ENCODE assay signal across 8 mouse cellular contexts in the genomic region with DNA sequence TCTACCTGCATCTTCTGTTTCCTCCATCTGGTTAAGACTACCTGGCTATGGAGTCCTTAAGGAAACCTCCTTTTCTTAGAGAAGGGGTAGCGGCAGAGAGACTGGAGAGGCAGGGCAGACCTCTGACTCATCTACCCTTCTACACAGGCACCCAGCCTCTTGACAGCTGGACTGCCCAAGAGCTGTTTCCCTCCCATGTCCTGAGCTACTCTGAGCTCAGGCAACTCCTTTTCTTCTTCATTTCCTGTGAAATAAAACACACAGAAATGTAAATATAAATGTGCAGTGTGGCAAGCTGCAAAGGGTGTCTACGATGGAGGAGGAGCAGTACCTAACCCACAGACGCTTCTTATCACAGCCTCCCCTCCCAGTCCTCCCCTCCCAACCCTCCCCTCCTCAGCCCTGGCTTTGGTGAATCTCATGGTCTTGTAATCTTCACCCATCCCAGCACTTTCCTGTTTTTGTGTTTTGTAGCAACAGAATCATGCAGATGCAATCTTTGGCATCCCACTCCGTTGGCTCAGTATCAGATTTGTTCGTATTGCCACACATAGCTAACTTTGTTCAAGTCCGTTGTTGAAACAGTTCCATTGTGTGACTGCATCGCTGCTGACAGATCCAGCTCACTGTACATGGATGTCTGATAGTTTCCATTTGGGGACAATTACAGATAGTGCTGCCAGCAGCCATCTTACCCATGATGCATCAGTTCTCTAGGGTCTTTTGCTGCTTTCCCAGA. TPM values are rescaled to one million over a fixed set of nuclear protein-coding genes. Genes with fewer than 3 reads are reported as not detected.
DNase-seq lines count a peak whose midpoint lies in the region; ATAC-seq and TF ChIP-seq lines count a peak whose summit lies in the region.

No protein-coding gene starts in this region.

- no peak overlapping the region for H3K4me3 ChIP-seq in kidney, embryonic 15.5 days (replicated peaks)
- no peak overlapping the region for H3K4me3 ChIP-seq in kidney, adult 2 months (ENCODE audit: insufficient read depth, low read depth, low read length)

- DNase-seq in kidney, adult 2 months: no peak
- peak; percentile 83 for DNase-seq in brain, embryonic 14.5 days (ENCODE audit: low read depth)
- peak; percentile 99 for DNase-seq in heart, adult 11 months
- DNase-seq in layer of hippocampus, adult 8-10 months (ENCODE audit: low spot score in 2 of 2): peak; percentile 73
- peak; percentile 76 to 86 for DNase-seq in lung, postnatal 4 days
- DNase-seq in spleen, adult 18-20 months: no peak

- TF ChIP-seq POLR2A in kidney, adult 2 months (IDR thresholded peaks at IDR 0.05; ENCODE audit: low read depth, low read length): no peak
- no peak for TF ChIP-seq POLR2A in brain, embryonic 14.5 days (IDR thresholded peaks at IDR 0.05; ENCODE audit: borderline replicate concordance, extremely low read depth, insufficient read depth, insufficient read length, poor library complexity, severe bottlenecking)

- WGBS in kidney, embryonic 15.5 days: 60% methylated on average over 7 of the region's 7 CpGs
- 60% methylated on average over 7 of the region's 7 CpGs for WGBS in kidney, adult 2 months

- peak overlapping the region; percentile 41 for H3K27ac ChIP-seq in kidney, embryonic 15.5 days
- H3K27ac ChIP-seq in kidney, adult 2 months (ENCODE audit: insufficient read depth, low read depth, low read length): no peak overlapping the region

- ATAC-seq in kidney, embryonic 15.5 days (replicated peaks; ENCODE audit: low FRiP score): no peak; the same call in 1 of the 2 replicates
- ATAC-seq in cerebellum, adult (ENCODE audit: insufficient number of reproducible peaks, low FRiP score, low TSS enrichment): no peak

- H3K27me3 ChIP-seq in kidney, embryonic 15.5 days: no peaks in the 10 kb centered on the region
- H3K27me3 ChIP-seq in kidney, adult 2 months (replicated peaks; ENCODE audit: control insufficient read depth, insufficient read depth, low read length): no peaks in the 10 kb centered on the region

- H3K4me2 ChIP-seq in kidney, embryonic 15.5 days: no peak overlapping the region

- peaks cover 27% of the 10 kb centered on the region for H3K36me3 ChIP-seq in kidney, embryonic 15.5 days
- H3K36me3 ChIP-seq in kidney, adult 2 months (ENCODE audit: control insufficient read depth, insufficient read depth, low read length): no peaks in the 10 kb centered on the region

- no peaks in the 10 kb centered on the region; the same call in 1 of the 2 replicates for H3K4me1 ChIP-seq in kidney, embryonic 15.5 days
- H3K4me1 ChIP-seq in kidney, adult 2 months (ENCODE audit: control insufficient read depth, insufficient read depth, low read length): no peaks in the 10 kb centered on the region; the same call in 1 of the 2 replicates

- H3K9me3 ChIP-seq in kidney, embryonic 15.5 days (replicated peaks): no peaks in the 10 kb centered on the region

- H3K9ac ChIP-seq in kidney, embryonic 15.5 days: no peak overlapping the region

- TF ChIP-seq CTCF in kidney, adult 2 months (conservative IDR thresholded peaks at IDR 0.05; ENCODE audit: insufficient read depth, insufficient read length, low read depth, low read length): no peak
- TF ChIP-seq CTCF in brain, embryonic 14.5 days (IDR thresholded peaks at IDR 0.05; ENCODE audit: borderline replicate concordance, extremely low read depth, insufficient read depth, insufficient read length): no peak

RNA-seq across cellular contexts. Expression of a gene that starts 7.8 kb away (rescaled TPM):
- 178 and 200 TPM in 2 replicates for polyA plus RNA-seq in kidney, embryonic 15.5 days (2015; fragmentation: Nextera tagmentation; extraction: Ambion mirVana)
- 129 and 135 TPM in 2 replicates for polyA plus RNA-seq in kidney, adult 2 months (2012; rRNA removed)
- 264 and 287 TPM in 2 replicates for polyA plus RNA-seq in brain, embryonic 14.5 days (2012; rRNA removed)
- 100 to 1,000 TPM; 394 to 417 (median 404) TPM for total RNA-seq in layer of hippocampus, adult 8-10 months (2022)

RNA-seq across cellular contexts. Expression of a gene that starts 40.1 kb away (rescaled TPM):
- polyA plus RNA-seq in kidney, embryonic 15.5 days (2015; fragmentation: Nextera tagmentation; extraction: Ambion mirVana): 7.6 and 10.3 TPM in 2 replicates
- 8.1 and 8.6 TPM in 2 replicates for polyA plus RNA-seq in kidney, adult 2 months (2012; rRNA removed)
- 39.8 and 41.6 TPM in 2 replicates for polyA plus RNA-seq in brain, embryonic 14.5 days (2012; rRNA removed)
- total RNA-seq in layer of hippocampus, adult 8-10 months (2022): 10 to 100 TPM in 2 of 4 experiments, 1 to 10 TPM in 2; 3.8 to 13.5 (median 8.5) TPM

RNA-seq across cellular contexts. Expression of a gene that starts 51.9 kb away (rescaled TPM):
- polyA plus RNA-seq in kidney, embryonic 15.5 days (2015; fragmentation: Nextera tagmentation; extraction: Ambion mirVana): 18.4 and 21.9 TPM in 2 replicates
- 11.4 and 13.6 TPM in 2 replicates for polyA plus RNA-seq in kidney, adult 2 months (2012; rRNA removed)
- polyA plus RNA-seq in brain, embryonic 14.5 days (2012; rRNA removed): 7.9 and 8.8 TPM in 2 replicates
- 10 to 100 TPM; 27.2 to 36.7 (median 33.1) TPM for total RNA-seq in layer of hippocampus, adult 8-10 months (2022)

Comparison
In these comparisons a context has a peak if more than half of its experiments do, and no peak if none do; other contexts are left out.
1. DNase-seq: peak in brain, embryonic 14.5 days (single experiment), heart, adult 11 months (single experiment), layer of hippocampus, adult 8-10 months (2 of 2) and lung, postnatal 4 days (2 of 2); none in kidney, adult 2 months (single experiment) and spleen, adult 18-20 months (0 of 2).